Mouse (Mus musculus): Measurements from ENCODE around the gene Tmem110.

The Tmem110 gene

GRCm38 (mm10) chr14:30902628-30903027, 77.2 kb downstream of the Tmem110 start:
- DNase-seq (ENCODE audit: low spot score in 2 of 2) = no peak

- no peak for DNase-seq (ENCODE audit: low spot score in 2 of 2)
Measured at GRCm38 (mm10) chr14:30903036-30903435, 77.6 kb downstream of the Tmem110 start.

GRCm38 (mm10) chr14:30904307-30904706, 78.9 kb downstream of the Tmem110 start:
- no peak for DNase-seq (ENCODE audit: low spot score in 2 of 2)

- no peak for DNase-seq (ENCODE audit: low spot score in 2 of 2)
Measured at GRCm38 (mm10) chr14:30906001-30906400, 80.6 kb downstream of the Tmem110 start.

GRCm38 (mm10) chr14:30907814-30908265, 82.5 kb downstream of the Tmem110 start:
- DNase-seq (ENCODE audit: low spot score in 2 of 2) = no peak

GRCm38 (mm10) chr14:30911141-30911540, 85.8 kb downstream of the Tmem110 start:
- no peak for DNase-seq (ENCODE audit: low spot score in 2 of 2)

- no peak for DNase-seq (ENCODE audit: low spot score in 2 of 2)
Measured at GRCm38 (mm10) chr14:30912641-30913040, 87.3 kb downstream of the Tmem110 start.

GRCm38 (mm10) chr14:30913404-30913803, 88.0 kb downstream of the Tmem110 start:
- DNase-seq (ENCODE audit: low spot score in 2 of 2) = no peak

- DNase-seq (ENCODE audit: low spot score in 2 of 2) = no peak
Measured at GRCm38 (mm10) chr14:30916516-30916915, 91.1 kb downstream of the Tmem110 start.

- no peak for DNase-seq (ENCODE audit: low spot score in 2 of 2)
Measured at GRCm38 (mm10) chr14:30922053-30922670, 96.8 kb downstream of the Tmem110 start.

- DNase-seq (ENCODE audit: low spot score in 2 of 2) = no peak
Measured at GRCm38 (mm10) chr14:30923375-30924105, 98.2 kb downstream of the Tmem110 start, which contains the start of gene Itih3. TSS of gene Itih3 (minus strand) at chr14:30923760.

- DNase-seq (ENCODE audit: low spot score in 2 of 2) = no peak
Measured at GRCm38 (mm10) chr14:30925492-30925891, 100.1 kb downstream of the Tmem110 start.

Data from spleen, postnatal 14 days (tissue).